Mouse (Mus musculus): ENCODE data around the gene Ttc7b. TPM values are rescaled to one million over a fixed set of nuclear protein-coding genes. Genes with fewer than 3 reads are reported as not detected.

Gene Ttc7b
- polyA plus RNA-seq, 1 experiment from 2014 or later, result 2.2 TPM

DNA sequence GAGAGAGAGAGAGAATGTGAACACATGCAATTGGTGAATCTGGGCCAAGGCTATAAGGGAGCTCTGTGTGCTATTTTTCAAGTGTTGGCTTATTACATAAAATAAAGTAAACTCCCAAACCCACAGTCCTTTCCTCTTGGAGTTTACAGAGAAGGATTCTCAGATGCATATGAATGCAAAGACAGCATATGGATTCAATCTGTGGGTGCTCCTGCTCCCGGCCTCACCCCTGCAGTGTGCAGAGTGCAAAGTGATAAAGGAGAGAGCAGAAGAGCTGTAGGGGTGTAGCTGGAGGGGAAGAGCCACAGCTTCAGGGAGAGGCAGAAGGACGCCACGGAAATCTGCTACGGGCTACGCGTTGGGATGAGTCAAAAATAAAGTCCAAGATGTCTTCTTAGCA lies 258.9 kb downstream of the Ttc7b start:
- no peak overlapping the region for H3K27ac ChIP-seq (ENCODE audit: low read depth)
- H3K9me3 ChIP-seq (ENCODE audit: low read length), result no peaks in the 10 kb centered on the region
- 75% methylated on average over 6 of the region's 6 CpGs for WGBS (ENCODE audit: insufficient replicate concordance)
- H3K4me3 ChIP-seq (ENCODE audit: low read depth, low read length), result no peak overlapping the region
- no peak overlapping the region for H3K4me2 ChIP-seq (ENCODE audit: low read depth, low read length)
- ATAC-seq (no peak), DNase-seq (no peak)
- no peaks in the 10 kb centered on the region for H3K36me3 ChIP-seq (replicated peaks; ENCODE audit: insufficient read depth, low read length)
- TF ChIP-seq CTCF (IDR thresholded peaks at IDR 0.05; ENCODE audit: low read depth) (no peak), EP300 (IDR thresholded peaks at IDR 0.05; ENCODE audit: low read depth) (no peak)
- H3K27me3 ChIP-seq (ENCODE audit: insufficient read depth, low read length), result no peaks in the 10 kb centered on the region
- no peak overlapping the region for H3K9ac ChIP-seq (replicated peaks)
- no peaks in the 10 kb centered on the region; the same call in 1 of the 2 replicates for H3K4me1 ChIP-seq (ENCODE audit: insufficient read depth)

DNA sequence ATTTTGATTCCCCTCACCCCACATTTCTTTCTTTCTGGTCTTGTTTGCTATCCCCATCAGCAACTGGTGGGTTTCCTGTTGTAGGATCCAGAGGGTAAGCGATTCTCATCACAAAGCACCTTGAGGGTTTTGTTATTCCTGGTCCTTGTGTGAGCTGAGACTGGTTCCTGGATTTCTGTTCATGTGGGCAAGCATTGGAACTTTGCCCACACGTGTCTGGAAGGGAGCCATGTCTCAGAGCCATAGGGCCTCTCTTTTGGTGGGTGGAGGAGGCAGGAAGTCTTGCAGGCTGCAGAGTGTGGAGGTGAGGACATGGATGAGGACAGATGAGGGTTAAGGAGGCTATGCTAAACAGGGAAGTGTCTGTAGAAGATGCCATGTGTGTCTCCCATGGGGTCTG lies 260.5 kb downstream of the Ttc7b start:
- TF ChIP-seq CTCF (IDR thresholded peaks at IDR 0.05; ENCODE audit: low read depth) (no peak), EP300 (IDR thresholded peaks at IDR 0.05; ENCODE audit: low read depth) (no peak)
- no peak overlapping the region for H3K9ac ChIP-seq (replicated peaks)
- DNase-seq, result no peak
- H3K27ac ChIP-seq (ENCODE audit: low read depth), result no peak overlapping the region
- no peaks in the 10 kb centered on the region for H3K36me3 ChIP-seq (replicated peaks; ENCODE audit: insufficient read depth, low read length)
- 62% methylated on average over 2 of the region's 2 CpGs for WGBS (ENCODE audit: insufficient replicate concordance)
- no peak overlapping the region for H3K4me2 ChIP-seq (ENCODE audit: low read depth, low read length)
- H3K4me1 ChIP-seq (ENCODE audit: insufficient read depth), result no peaks in the 10 kb centered on the region; the same call in 1 of the 2 replicates
- no peaks in the 10 kb centered on the region for H3K27me3 ChIP-seq (ENCODE audit: insufficient read depth, low read length)
- H3K9me3 ChIP-seq (ENCODE audit: low read length), result no peaks in the 10 kb centered on the region
- no peak for ATAC-seq
- no peak overlapping the region for H3K4me3 ChIP-seq (ENCODE audit: low read depth, low read length)

DNA sequence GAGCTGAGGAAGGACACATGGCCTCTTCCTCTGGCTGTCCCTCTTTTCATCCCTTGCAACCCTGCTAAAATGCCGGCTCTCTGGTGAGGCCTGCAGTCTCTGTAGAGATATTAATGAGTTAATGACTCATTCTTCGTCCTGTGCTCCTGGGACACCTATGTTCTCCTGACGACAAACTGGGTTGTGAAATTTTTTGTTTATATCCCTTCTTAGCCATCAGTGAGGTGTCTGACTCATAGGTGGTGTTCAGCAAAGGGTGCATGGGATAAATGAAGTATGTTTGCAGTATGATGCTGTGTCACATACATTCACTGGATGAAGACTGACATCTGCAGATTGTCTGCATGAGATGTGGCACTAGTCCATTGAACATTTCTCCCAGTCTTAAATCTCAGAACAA lies 262.8 kb downstream of the Ttc7b start:
- Histone ChIP-seq H3K27me3 (ENCODE audit: insufficient read depth, low read length) (no peaks in the 10 kb centered on the region), H3K4me1 (ENCODE audit: insufficient read depth) (no peaks in the 10 kb centered on the region), H3K9me3 (ENCODE audit: low read length) (no peaks in the 10 kb centered on the region), H3K4me2 (ENCODE audit: low read depth, low read length) (no peak overlapping the region), H3K36me3 (replicated peaks; ENCODE audit: insufficient read depth, low read length) (no peaks in the 10 kb centered on the region), H3K27ac (ENCODE audit: low read depth) (no peak overlapping the region), H3K9ac (replicated peaks) (no peak overlapping the region), H3K4me3 (ENCODE audit: low read depth, low read length) (no peak overlapping the region)
- ATAC-seq (no peak), DNase-seq (no peak)
- WGBS (ENCODE audit: insufficient replicate concordance), result 57% methylated on average over 3 of the region's 3 CpGs
- no peak for TF ChIP-seq CTCF (IDR thresholded peaks at IDR 0.05; ENCODE audit: low read depth)
- no peak for TF ChIP-seq EP300 (IDR thresholded peaks at IDR 0.05; ENCODE audit: low read depth)

DNA sequence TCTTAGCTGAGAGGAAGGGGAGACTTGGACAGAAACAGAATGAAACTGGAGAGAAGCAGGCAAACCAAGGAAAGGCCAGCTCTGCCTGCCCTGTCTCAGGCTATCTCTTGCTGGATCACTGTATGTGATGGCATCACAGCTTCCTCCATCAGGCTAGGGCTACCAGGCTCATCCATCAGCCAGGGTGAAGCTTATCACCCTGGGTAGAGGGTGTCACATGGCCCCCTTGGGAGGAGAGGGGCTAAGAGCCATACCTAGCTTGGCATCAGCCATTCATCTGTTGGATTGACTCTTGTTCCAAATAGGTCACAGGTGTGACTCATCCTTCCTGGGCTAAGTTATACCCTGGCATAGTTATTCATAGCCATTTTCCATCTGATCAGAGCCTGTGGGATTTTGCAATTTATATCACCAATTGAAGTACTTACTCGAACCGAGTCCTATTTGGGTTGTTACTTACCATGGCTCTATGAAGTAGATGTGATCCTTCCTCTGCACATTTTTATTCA lies 265.1 kb downstream of the Ttc7b start:
- H3K4me1 ChIP-seq (ENCODE audit: insufficient read depth), result no peaks in the 10 kb centered on the region
- TF ChIP-seq EP300 (IDR thresholded peaks at IDR 0.05; ENCODE audit: low read depth) (no peak), CTCF (IDR thresholded peaks at IDR 0.05; ENCODE audit: low read depth) (no peak)
- no peak for ATAC-seq
- H3K27ac ChIP-seq (ENCODE audit: low read depth), result no peak overlapping the region
- H3K36me3 ChIP-seq (replicated peaks; ENCODE audit: insufficient read depth, low read length), result no peaks in the 10 kb centered on the region
- H3K4me2 ChIP-seq (ENCODE audit: low read depth, low read length), result no peak overlapping the region
- WGBS (ENCODE audit: insufficient replicate concordance), result 86% methylated on average over 2 of the region's 2 CpGs
- DNase-seq, result no peak
- no peak overlapping the region for H3K4me3 ChIP-seq (ENCODE audit: low read depth, low read length)
- no peak overlapping the region for H3K9ac ChIP-seq (replicated peaks)
- no peaks in the 10 kb centered on the region for H3K27me3 ChIP-seq (ENCODE audit: insufficient read depth, low read length)
- no peaks in the 10 kb centered on the region for H3K9me3 ChIP-seq (ENCODE audit: low read length)

DNA sequence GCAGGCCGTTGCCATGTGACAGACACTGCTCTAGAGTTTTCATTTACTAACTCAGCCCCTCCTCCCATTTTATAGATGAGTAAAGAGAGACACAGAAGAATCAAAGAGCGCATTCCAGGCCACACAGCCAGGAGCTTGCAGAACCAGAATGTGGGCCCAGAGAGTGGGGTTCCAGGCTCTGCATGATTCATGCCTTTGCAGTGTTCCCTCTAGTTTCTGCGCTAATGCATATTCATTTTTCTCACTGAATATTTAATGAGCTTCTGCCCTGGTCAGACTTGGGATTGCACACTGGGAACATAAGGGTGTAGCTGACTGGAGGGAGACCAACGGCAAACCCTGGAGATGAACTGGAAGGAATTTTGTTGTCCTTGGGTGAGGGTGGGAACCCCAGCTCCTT lies 266.2 kb downstream of the Ttc7b start:
- TF ChIP-seq EP300 (IDR thresholded peaks at IDR 0.05; ENCODE audit: low read depth) (no peak), CTCF (IDR thresholded peaks at IDR 0.05; ENCODE audit: low read depth) (no peak)
- Histone ChIP-seq H3K36me3 (replicated peaks; ENCODE audit: insufficient read depth, low read length) (no peaks in the 10 kb centered on the region), H3K9me3 (ENCODE audit: low read length) (no peaks in the 10 kb centered on the region), H3K4me3 (ENCODE audit: low read depth, low read length) (no peak overlapping the region), H3K4me2 (ENCODE audit: low read depth, low read length) (no peak overlapping the region), H3K27ac (ENCODE audit: low read depth) (no peak overlapping the region), H3K4me1 (ENCODE audit: insufficient read depth) (no peaks in the 10 kb centered on the region), H3K27me3 (ENCODE audit: insufficient read depth, low read length) (no peaks in the 10 kb centered on the region), H3K9ac (replicated peaks) (no peak overlapping the region)
- WGBS (ENCODE audit: insufficient replicate concordance), result 74% methylated on average over 4 of the region's 4 CpGs
- DNase-seq (no peak), ATAC-seq (no peak)

Other genes starting within 250 kb of the Ttc7b start
- 1.3 and 1.6 TPM in 2 replicates for gene Rps6ka5, start 206.2 kb upstream of the Ttc7b start, polyA plus RNA-seq (2015; fragmentation: Nextera tagmentation; extraction: Ambion mirVana)

All from liver, postnatal 0 days (tissue).